Mouse (Mus musculus) frontal cortex, adult 2 months (tissue): ENCODE data around the gene Oxsm. TPM values are rescaled to one million over a fixed set of nuclear protein-coding genes. Genes with fewer than 3 reads are reported as not detected.
A peak's percentile ranks its signal among the peaks of the same experiment; 100 is the strongest.

ENCODE experiments used
- DNase-seq, 2 experiments: peaks; one replicate each; pipeline ENCODE4 v3.0.0; 2022; ENCODE audit warnings: low spot score in 1 of 2; ENCODE audit errors: extremely low spot score in 1 of 2
- polyA plus RNA-seq: library from polyadenylated mRNA; depleted of rRNA; stranded (reverse); fragments of >200 nt; gene quantifications from 2 replicates; pipeline ENCODE4 v1.2.3, GENCODE M21; 2012; rRNA removed

The Oxsm gene
- 5.5 and 5.6 TPM in 2 replicates for polyA plus RNA-seq

DNA sequence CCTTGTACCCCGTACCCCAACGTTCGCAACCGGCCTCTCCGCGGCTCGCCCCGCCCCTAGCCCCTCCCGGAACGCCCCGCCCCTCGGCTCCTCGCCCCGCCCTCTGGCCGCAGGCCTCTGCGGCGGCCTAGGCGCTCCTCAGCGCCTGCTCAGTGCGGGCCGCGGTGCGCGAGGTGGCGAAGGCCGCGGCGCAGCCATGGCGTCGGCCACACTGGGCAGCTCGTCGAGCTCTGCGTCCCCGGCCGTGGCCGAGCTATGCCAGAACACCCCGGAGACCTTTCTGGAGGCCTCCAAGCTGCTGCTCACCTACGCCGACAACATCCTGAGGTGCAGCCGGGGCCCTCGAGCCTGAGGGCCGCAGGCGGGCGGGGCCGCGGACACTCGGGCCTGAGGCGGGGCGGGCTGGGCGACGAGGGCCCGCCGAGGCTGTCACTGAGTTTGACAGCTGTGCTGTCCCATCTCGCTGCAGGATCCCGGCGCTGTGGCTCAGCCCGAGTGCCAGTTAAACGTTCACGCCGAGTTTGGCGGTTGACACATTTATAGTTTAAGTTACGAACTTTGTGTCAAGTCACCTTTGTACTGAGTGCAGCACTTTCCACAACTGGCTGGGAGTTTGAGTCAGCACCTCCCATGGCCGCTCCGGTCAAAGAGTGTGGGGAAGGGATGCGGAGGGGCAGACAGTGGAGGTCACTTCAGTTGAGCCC is at the start of gene Oxsm, which contains the start of gene Ngly1:
TSS of gene Oxsm (minus strand) at position 638 of the 704 bp plus-strand sequence.
TSS of gene Ngly1 (plus strand) at position 110 of the 704 bp plus-strand sequence.
- peak; percentile 27 to 80 for DNase-seq

DNA sequence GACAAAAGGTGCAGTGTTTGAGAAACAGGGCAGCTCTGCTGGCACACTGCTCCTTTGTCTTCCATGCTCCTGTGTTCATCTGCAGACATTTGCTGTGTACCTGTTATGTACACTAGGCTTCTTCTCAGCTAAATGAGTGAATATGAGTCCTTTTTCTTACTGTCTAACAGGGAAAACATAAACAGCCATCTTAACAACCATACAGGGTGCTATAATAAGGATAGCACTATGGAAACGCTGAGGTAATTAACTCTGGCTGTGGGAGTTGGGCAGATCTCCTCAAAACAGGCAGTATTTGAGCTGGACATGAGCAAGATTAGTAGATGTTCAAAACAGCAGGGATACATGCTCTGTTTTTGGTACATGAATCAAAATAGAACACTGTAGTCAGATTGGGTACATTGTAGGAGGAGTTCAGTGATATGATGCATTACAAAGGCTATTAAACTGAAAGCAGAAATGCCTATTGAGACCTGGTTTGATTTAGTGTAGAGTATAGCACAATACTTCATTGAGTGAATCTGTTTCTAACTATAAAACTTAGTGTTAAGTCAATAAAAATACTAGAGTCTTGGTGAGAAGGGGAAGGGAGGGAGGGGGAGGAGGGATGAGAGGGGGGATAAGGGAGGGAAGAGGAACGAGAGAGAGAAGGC is 47.3 kb upstream of the Oxsm start:
- peak; percentile 26 to 27 for DNase-seq

DNA sequence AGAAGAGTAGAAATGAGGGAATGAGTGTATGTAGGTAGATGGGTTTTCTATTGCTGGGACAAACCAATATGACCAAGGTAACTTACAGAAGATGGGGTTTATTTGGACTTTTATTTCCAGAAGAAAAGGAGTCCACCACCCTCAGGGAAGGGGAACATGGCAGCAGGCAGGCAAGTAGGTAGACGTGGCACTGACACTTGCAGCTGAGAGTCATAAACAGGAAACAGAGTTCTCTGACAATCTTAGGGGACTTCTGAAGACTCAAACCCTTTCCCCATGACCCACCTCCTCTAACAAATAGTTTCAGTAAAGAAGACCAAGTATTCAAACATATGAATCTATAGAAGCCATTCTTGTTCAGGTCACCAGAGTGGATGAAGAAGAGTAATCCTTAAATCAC is 44.3 kb upstream of the Oxsm start:
- DNase-seq: no peak

DNA sequence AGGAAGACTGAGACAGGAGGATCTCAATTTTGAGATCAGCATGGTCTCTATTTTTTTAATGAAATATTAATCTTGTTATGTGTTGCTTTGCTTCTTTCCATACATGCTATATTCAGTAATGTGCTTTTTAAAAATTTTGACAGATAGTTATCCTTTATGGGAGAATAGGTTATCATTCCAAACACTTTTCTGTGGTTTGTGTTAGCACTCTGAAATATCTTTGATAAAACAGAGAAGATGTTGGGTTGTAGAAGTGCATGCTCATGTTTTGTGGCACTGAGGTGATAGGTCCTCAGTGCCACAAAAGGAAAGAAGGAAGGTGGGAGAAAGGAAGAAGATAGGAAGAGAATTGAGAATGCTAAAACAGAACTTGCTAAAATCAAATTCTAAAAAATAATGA is 43.4 kb upstream of the Oxsm start:
- no peak for DNase-seq

DNA sequence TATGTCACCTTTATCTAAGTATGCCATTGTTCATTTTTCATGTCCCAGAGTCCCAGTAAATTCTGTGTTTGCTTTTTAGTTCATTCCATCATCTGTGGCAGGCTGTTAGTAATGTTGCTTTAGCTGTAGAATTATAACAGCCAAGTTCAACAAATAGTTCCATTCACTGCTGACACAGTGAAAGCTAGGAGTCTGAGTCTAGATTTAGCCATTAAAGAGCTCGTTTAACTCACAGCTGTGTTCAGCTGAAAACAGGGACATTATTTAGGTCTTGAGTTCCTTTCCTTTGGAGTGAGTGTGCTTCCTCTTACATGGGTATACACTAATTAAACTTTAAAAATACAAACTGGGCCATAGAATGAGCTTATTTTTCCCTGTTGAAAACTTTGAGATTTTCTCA is 42.8 kb upstream of the Oxsm start:
- no peak for DNase-seq

DNA sequence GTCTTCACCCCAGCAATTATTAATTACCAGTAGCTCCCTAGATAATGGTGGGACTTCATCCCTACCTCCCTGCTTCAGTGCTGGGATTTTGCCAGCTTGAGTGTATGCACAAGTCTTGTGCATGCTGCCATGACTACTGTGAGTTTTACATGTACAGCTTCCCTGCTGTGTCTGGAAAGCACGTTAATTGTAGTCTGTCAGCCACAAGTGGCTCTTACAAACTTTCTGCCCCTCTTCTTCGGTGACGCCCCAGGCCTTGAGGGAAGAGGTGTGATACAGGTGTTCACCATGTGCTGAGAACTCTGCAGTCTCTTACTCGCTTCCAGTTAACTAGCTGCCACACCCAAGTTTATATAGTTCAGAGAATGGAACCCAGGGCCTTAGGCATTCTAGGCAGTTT is 34.4 kb upstream of the Oxsm start:
- no peak for DNase-seq

DNA sequence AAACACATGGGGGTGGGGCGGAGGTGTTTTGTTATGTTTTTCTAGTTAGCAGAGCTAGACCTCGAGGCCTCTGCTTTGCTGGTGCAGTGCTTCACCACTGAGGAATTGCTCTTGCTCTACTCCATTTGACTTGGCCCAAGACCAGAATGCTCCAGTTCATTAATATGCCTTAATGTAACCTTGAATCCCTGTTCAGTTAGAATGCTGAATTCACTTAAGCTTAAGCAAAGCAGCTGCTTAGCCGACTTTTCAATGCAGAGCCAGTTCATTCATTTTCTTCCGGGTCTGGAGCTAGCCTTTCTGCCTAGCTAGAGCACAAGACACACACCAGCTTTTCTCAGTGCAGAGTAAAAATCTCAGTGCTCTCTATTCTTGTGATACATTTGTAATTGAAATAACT is 29.6 kb upstream of the Oxsm start:
- DNase-seq: no peak

DNA sequence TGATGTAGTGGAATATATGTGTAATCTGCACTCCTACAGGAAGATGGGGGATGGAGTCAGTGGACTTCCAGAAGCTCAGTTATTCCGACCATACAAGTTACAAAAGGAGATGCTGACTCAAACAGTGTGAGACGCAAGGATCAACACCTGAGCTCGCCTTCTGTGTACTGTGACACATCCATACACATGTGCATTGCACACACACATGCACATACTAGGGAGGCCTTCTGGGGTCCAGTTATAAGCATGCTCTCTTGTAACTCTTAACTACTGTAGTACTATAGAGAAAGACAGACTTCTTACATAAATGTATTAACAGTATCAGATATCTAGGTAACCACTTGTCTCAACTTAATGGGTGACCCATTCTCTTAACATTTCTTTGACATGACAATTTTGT is 24.1 kb upstream of the Oxsm start:
- DNase-seq: no peak

DNA sequence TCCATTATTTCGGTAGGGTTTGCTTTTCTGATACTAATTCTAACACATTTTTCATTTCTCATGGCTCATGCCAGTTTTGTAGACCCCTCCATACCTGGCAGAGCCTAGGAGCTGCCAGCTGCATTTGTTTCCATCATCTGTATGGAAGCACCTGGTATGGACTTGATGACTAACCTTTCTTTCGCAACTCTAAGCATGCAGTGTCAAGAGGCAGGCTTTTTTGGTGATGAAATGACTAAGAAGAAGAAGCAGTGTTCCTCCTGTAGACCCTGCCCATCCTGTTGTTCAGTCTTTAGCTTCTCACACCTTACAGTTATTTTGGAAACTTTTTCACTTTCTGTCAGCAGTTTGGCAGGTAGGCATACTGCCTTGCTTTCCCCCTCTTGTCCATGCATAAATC is 20.2 kb upstream of the Oxsm start:
- DNase-seq: no peak

DNA sequence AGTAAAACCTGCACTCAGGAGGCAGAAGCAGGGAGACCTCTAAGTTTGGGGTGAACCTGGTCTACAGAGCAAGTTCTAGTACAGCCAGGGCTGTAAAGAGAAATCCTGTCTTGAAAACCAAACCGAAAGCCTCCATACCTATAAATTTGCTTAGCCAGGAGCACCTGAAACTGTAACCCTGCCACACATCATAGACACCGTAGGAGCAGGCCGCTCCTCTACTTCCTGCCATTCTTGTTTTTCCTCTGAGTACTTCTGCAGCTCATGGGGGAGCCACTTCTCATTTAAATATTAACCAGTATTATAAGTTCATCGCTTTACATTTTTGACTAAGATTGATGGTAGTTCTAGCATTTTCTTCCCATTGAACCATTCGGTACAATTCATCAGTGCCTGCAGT is 17.4 kb upstream of the Oxsm start:
- DNase-seq: no peak

DNA sequence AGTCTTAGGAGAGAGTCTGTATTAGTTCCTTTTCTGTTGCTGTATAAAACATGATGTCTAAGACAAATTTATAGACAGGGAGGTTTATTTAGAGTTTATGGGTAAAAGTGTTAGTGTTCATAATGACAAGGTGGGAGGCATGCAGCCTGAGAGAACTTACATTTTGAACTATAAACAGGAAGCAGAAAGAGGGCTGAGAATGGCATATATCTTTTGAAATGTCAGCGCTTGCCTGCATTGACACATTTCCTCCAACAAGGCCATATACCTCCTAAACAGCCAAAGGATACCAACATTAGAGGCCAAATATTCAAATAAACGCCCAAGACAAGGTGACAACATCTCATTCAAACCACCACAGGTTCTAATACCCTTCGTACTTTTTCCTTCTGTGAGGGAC is 12.3 kb upstream of the Oxsm start:
- no peak for DNase-seq

DNA sequence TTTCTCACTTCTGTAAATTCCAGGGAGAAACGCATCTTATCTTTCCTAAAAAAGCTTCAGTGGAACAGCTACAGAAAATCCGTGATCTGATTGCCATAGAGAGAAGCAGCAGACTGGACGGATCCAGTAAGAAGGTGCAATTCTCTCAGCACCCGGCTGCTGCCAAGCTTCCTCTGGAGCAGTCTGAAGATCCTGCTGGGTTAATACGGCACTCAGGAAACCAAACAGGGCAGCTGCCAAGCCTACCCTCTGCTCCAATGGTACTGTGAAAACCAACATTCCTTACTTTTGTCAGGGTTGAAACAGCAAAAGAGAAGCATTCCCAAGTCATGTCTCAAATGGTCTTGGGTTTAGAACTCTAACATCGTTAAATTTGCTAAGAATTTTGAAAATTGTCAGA is 10.9 kb upstream of the Oxsm start:
- DNase-seq: peak in 1 of 2 experiments; percentile 44

DNA sequence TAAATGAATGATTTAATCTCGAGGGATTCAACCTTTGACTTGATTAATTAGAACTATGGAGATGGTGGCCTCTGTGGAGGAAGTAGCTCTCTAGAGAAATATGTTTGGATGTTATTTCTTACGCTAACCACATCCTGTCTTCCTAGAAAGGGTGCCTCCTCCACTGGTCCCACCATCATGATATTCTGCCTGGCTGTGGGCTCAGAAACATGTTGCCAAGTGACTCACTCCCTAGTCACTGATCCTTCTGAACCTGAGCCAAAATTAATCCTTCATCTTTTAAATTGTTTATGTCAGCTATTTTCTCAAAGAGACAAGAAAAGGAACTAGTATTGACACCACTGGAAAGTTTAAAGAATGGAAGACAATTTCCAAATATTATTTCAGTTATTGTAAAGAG is 6.6 kb upstream of the Oxsm start:
- DNase-seq: no peak

DNA sequence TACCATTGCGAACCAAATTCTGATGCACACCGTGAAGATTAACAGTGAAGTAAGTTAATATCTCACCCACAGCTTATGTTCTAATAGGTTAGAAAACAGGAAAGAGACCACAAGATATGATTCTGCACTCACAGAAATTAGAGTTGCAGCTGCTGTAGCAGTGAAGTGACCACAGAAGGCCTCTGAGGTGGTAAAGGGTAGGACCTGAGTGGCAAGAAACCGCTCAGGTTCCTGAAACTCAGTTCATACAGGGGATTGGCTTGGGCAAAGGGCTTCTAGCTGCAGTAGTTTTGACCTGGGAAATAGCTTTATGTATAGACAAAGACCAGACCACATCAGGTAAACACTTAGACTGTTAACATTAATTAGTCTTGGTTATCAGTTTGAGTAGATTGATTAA is 6.1 kb upstream of the Oxsm start:
- DNase-seq: no peak

DNA sequence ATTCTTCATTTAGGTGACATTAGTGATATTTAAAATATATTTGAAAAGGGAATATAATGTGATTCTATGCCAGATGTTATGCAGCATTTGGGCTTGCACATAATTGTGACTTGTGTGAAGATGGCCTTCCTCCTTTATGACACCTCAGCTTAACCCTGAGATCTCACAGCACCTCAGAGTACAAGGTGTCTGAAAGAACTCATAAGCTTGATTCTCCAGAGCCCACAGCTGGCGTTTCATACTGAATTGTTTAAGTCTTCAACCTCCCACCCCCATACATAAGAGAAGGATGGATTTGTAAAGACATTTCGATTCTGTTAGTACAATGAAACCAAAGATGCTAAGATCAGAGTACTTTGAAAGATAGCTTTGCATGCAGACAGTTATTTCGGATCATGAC is 491 bp upstream of the Oxsm start:
- no peak for DNase-seq

DNA sequence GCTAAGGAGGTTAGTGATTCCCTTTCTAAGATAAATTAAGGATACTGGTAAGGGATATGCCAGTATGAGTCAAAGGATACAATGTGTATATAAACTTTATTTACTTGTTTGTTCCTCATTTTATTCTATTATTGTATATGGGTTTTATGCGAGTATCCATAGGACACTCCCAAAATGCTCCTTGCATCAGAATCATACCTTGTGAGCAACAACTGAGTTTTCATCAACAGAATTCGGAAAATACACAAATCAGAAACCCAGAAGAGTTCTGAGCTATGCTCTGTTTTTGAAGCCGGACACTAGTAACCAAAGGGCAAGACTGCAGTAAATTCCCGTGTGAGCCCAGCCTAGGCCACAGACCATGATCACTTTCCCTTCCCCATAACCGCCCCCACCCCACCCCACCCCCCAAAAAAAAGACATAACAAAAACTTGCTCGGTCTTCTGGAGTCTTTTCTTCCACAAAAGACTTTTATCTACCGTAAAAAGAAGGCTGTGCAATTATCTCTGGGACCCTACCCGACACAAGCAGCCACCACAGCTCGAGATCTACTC is 928 bp downstream of the Oxsm start:
- DNase-seq: no peak

DNA sequence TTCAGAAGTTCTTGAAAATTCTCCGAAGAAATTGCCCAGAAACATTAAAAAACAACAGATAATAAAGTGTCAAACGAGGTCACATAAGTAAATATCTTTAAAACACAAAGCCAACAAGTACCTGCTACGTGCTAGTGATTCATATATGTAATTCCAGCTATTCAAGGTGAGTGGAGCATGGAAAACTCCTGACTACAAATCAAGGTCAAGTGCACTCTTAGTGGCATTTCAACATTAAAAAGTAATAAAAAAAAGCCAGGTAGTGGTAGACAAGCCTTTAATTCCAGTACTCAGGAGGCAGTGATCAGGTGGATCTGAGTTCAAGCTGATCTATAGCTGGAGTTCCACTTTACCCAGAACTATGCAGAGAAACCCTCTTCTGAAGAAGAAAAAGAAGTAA is 1.5 kb downstream of the Oxsm start:
- DNase-seq: no peak

DNA sequence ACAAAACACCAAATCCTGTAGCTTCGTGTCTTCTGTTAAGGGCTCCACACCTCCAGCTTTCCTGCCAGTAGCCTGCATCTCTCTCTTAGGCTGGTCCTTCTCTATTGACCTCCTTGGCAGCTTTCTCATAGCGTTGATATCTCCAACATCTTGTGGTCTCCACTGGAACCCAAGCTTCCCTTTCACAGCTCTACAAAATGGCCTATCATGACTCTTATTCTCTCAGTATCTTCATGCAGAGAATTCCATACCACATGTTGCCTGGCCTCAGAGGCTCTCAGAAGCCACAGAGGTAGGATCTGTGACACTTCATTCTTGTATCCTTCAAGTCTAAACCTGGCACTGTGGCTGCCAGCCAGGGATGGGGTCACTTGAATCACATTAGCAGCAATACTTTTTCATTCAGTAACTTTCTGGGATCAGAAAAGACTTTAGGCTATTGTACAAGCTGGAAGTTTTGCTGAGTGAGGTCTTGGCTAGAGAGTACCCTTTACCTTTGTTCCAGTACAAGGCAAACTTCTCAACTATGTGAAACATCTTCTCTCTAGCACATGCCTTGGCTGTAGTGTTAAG is 3.2 kb downstream of the Oxsm start:
- no peak for DNase-seq

DNA sequence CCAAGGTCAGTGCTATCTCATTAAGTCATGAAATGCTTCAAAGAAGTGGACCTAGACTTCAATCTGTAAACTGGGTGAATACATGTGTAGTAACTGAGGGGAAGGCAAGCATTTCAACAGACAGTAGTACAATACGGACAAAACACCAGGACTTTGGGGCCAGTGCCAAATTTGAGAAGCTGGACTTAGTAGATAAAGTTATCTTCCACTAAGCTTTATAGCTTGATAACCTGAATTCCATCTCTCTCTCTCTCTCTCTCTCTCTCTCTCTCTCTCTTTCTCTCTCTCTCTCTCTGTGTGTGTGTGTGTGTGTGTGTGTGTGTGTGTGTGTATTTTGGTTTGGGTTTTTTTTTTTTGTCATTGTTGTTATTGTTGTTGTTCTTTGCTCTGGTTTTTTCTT is 4.5 kb downstream of the Oxsm start:
- DNase-seq: no peak

DNA sequence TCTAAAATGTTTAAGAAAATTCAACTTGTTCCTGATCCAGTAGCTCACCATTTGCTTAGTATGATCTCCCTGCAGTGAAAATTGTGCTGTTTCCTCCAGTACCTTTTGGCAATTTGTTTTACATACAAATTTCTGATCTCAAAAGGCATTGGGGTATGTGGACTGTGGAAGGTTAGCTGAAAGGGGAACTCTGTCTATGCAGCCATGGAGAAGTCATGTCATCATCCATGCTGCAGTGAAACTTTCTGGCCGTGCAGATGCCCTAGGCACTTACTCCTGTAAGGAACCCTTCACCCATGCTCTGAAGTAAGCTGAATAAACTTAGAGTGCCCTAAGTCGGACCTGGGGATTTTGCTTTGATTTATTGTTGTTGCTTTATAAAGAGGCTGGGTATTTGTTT is 5.2 kb downstream of the Oxsm start:
- no peak for DNase-seq

DNA sequence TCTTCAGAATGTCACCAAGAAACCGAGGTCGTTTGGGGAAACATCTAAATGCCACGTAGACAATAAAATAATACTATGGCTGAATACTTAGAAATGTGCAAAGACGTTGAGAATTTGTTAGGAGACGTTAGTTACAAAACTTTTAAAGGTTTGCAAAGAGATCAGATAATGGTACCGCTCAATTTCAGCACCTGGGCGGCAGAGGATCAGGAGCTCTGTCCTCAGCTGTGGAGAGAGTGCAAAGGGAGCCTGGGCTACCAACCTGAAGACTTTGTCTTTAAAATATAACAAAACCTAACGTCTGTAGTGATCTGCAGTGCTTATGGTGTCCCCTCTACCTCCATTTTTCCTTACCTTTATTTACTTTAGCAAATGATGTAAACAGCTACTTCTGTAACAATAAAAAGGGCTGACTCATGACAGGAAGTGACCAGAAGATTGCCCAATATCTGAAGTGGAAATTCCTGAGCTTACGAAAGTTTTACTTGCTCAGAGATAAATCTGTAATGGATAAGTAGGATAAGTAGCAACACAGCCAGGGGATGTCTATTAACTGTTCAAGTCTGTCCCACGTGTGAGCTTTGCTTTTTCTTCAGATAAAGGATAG is 5.9 kb downstream of the Oxsm start:
- DNase-seq: no peak
